Mouse (Mus musculus) c-Kit-negative CD71-positive TER-119-positive erythroid progenitor cells, embryonic 14.5 days (primary cell): ENCODE measurements around the gene Trpm8.

Source experiments
- DNase-seq: peaks from one replicate; pipeline ENCODE4 v3.0.0-alpha.2; 2013; ENCODE audit warnings: low read depth, low spot score

Trpm8 gene

GRCm38 (mm10) chr1:88264869-88265240 is 12.6 kb upstream of the Trpm8 start:
- DNase-seq = no peak

- DNase-seq = no peak
Measured at GRCm38 (mm10) chr1:88266123-88266522, 11.3 kb upstream of the Trpm8 start.

GRCm38 (mm10) chr1:88267489-88267888 is 10.0 kb upstream of the Trpm8 start:
- no peak for DNase-seq

GRCm38 (mm10) chr1:88268070-88268469 is 9.4 kb upstream of the Trpm8 start:
- no peak for DNase-seq

GRCm38 (mm10) chr1:88269539-88270309 is 7.7 kb upstream of the Trpm8 start:
- DNase-seq = no peak

GRCm38 (mm10) chr1:88272851-88273250 is 4.6 kb upstream of the Trpm8 start:
- DNase-seq = no peak

- DNase-seq = no peak
Measured at GRCm38 (mm10) chr1:88273326-88273725, 4.1 kb upstream of the Trpm8 start.

GRCm38 (mm10) chr1:88273832-88274231 is 3.6 kb upstream of the Trpm8 start:
- no peak for DNase-seq

- no peak for DNase-seq
Measured at GRCm38 (mm10) chr1:88274371-88275077, 2.9 kb upstream of the Trpm8 start.

GRCm38 (mm10) chr1:88275078-88275680 is 2.3 kb upstream of the Trpm8 start:
- DNase-seq = no peak

GRCm38 (mm10) chr1:88275698-88276523 is 1.6 kb upstream of the Trpm8 start:
- no peak for DNase-seq

- DNase-seq = no peak
Measured at GRCm38 (mm10) chr1:88276524-88277097, 850 bp upstream of the Trpm8 start.

GRCm38 (mm10) chr1:88277818-88278511 is 504 bp downstream of the Trpm8 start:
- DNase-seq = no peak

GRCm38 (mm10) chr1:88279111-88280005 is 1.9 kb downstream of the Trpm8 start:
- no peak for DNase-seq

- no peak for DNase-seq
Measured at GRCm38 (mm10) chr1:88280006-88280690, 2.7 kb downstream of the Trpm8 start.

- DNase-seq = no peak
Measured at GRCm38 (mm10) chr1:88282301-88282700, 4.8 kb downstream of the Trpm8 start.

- no peak for DNase-seq
Measured at GRCm38 (mm10) chr1:88283376-88284227, 6.1 kb downstream of the Trpm8 start.

- no peak for DNase-seq
Measured at GRCm38 (mm10) chr1:88284228-88284945, 6.9 kb downstream of the Trpm8 start.
